Mouse (Mus musculus) liver, embryonic 15.5 days (tissue): Measurements from ENCODE around the gene Pin1rt1. TPM values are rescaled to one million over a fixed set of nuclear protein-coding genes. Genes with fewer than 3 reads are reported as not detected.

Source experiments
- ATAC-seq: fragments of 200-750 bp; cut with Nextera tagmentation; 2 replicates; pipeline ENCODE4 v1.8.0; 2017; ENCODE audit warnings: moderate number of reproducible peaks, mild to moderate bottlenecking, moderate library complexity; ENCODE audit not compliant: insufficient read depth
- H3K27ac ChIP-seq: fragments of 300-500 bp; sonication (generic); replicated peaks from 2 replicates; pipeline ENCODE4 v1.5.1; 2015; ENCODE audit warnings: mild to moderate bottlenecking, inconsistent platforms
- H3K27me3 ChIP-seq: fragments of 300-500 bp; sonication (generic); 2 replicates; pipeline ENCODE4 v1.6.1; 2015; ENCODE audit warnings: mild to moderate bottlenecking, inconsistent platforms
- H3K36me3 ChIP-seq: fragments of 300-500 bp; sonication (generic); replicated peaks from 2 replicates; pipeline ENCODE4 v1.6.1; 2015; ENCODE audit warnings: moderate library complexity, mild to moderate bottlenecking, inconsistent platforms
- H3K4me1 ChIP-seq: fragments of 300-500 bp; sonication (generic); replicated peaks from 2 replicates; pipeline ENCODE4 v1.6.1; 2015; ENCODE audit warnings: inconsistent platforms
- H3K4me2 ChIP-seq: fragments of 300-500 bp; sonication (generic); 2 replicates; pipeline ENCODE4 v1.6.1; 2015; ENCODE audit warnings: moderate library complexity, mild to moderate bottlenecking, inconsistent platforms
- H3K4me3 ChIP-seq: fragments of 300-500 bp; sonication (generic); replicated peaks from 2 replicates; pipeline ENCODE4 v1.5.1; 2015; ENCODE audit warnings: mild to moderate bottlenecking, inconsistent platforms
- H3K9ac ChIP-seq: fragments of 300-500 bp; sonication (generic); 2 replicates; pipeline ENCODE4 v1.6.1; 2015; ENCODE audit warnings: moderate library complexity, mild to moderate bottlenecking, inconsistent platforms
- H3K9me3 ChIP-seq: fragments of 300-500 bp; sonication (generic); replicated peaks from 2 replicates; pipeline ENCODE4 v1.6.1; 2016; ENCODE audit warnings: inconsistent platforms
- WGBS: fragments of 180-500 bp; shearing (Covaris S2); methylation state at CpG from one replicate; pipeline ENCODE4 v1.1.7; 2015; ENCODE audit warnings: mixed read lengths; ENCODE audit not compliant: insufficient replicate concordance; 5-methylcytosine and 5-hydroxymethylcytosine counted together
- polyA plus RNA-seq: library from polyadenylated mRNA; unstranded; fragments of >200 nt; fragmentation: Nextera tagmentation; extraction: Ambion mirVana; gene quantifications from 2 replicates; pipeline ENCODE4 v1.2.1, GENCODE M21; 2015

Gene Pin1rt1
- polyA plus RNA-seq, 1 experiment from 2014 or later, result not detected

- H3K9ac ChIP-seq, result no peak overlapping the region
- H3K4me2 ChIP-seq, result peak overlapping the region; percentile 76
- H3K36me3 ChIP-seq, result no peaks in the 10 kb centered on the region
- 0 out of 2 replicates have a peak, but pooled peaks cover 4% of the 10 kb centered on the region for H3K4me1 ChIP-seq
- no peak overlapping the region for H3K27ac ChIP-seq
- no peaks in the 10 kb centered on the region for H3K9me3 ChIP-seq
- WGBS, result 48% methylated on average over 7 of the region's 7 CpGs
- H3K4me3 ChIP-seq, result peak overlapping the region; percentile 63
- peaks cover 45% of the 10 kb centered on the region for H3K27me3 ChIP-seq
- no peak for ATAC-seq
Observed at GRCm38 (mm10) chr2:104741015-104741758, 25.0 kb upstream of the Pin1rt1 start.

DNA sequence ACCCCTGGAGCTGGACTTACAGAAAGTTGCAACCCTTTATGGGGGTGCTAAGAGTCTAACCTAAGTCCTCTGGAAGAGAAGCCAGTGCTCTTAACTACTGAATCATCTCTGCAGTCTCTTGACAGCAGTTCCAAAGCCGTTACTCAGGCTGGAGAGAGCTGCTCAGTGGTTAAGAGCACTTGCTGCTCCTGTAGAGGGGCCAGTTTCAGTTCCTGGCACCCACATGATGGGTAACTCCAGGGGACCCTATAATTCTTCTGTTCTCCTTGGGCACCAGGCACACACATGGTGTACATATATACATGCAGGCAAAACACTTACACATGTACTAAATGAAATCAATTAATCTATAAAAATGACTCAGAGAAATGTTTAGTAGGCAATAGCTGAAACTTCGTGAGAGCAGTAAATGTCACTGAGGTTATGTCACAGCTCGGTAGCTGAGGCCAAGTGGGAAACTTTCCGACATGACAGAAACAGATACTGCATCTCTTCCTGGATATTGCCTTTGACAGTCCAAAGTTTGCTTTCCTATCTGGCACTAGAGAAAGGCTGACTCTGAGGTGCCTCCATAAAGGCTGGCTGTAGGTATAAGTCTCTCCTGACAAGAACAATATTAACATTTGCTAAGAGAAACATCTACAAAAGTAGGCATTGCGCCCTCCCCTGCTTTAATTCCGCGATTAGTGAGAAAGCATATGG lies 24.2 kb upstream of the Pin1rt1 start:
- no peaks in the 10 kb centered on the region for H3K9me3 ChIP-seq
- 64% methylated on average over 7 of the region's 7 CpGs for WGBS
- no peak for ATAC-seq
- no peak overlapping the region for H3K27ac ChIP-seq
- H3K4me3 ChIP-seq, result no peak overlapping the region; the same call in 1 of the 2 replicates
- H3K27me3 ChIP-seq, result peaks cover 45% of the 10 kb centered on the region
- 0 out of 2 replicates have a peak, but pooled peaks cover 6% of the 10 kb centered on the region for H3K4me1 ChIP-seq
- no peak overlapping the region for H3K9ac ChIP-seq
- H3K36me3 ChIP-seq, result no peaks in the 10 kb centered on the region
- peak overlapping the region; percentile 76 for H3K4me2 ChIP-seq

DNA sequence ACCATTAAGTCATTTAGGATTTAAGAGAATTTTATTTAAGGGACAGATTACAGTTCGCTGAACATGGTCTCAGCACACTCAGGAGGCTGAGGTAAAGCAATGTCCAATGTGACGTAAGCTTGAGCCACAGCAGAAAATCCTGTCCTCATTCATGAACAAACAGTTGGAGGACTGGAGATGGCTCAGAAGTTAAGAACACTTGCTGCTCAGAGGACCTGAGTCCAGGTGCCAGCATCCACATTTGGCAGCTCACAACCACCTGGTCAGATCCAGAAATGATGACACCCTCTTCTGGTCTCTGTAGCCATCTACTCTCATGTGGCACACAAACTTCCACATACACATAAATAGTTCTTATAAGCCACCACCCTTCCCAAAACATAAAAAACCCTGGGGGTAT lies 23.5 kb upstream of the Pin1rt1 start:
- Histone ChIP-seq H3K4me2 (no peak overlapping the region), H3K27me3 (peaks cover 40% of the 10 kb centered on the region), H3K27ac (no peak overlapping the region), H3K4me1 (0 out of 2 replicates have a peak, but pooled peaks cover 6% of the 10 kb centered on the region), H3K9me3 (no peaks in the 10 kb centered on the region), H3K9ac (no peak overlapping the region), H3K36me3 (no peaks in the 10 kb centered on the region), H3K4me3 (no peak overlapping the region)
- 64% methylated on average over 2 of the region's 2 CpGs for WGBS
- no peak for ATAC-seq

DNA sequence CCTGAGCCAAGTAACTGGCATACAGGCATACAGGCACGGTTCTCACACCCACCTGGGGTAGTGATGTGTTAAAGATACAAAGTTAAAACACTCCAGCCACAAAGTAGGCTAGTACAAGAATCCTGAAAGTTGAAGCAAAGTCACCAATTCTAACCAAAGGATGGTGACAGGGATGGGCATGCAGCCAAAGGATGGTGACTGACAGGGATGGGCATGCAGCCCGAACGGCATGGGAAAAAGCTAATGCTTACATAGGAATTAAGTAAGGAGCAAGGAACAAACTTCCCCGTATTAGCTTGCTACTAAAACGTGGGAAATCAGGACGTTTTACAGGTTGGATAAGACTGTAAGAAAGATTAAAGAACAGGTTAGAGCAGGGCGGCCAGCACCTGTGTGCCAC lies 20.1 kb upstream of the Pin1rt1 start:
- Histone ChIP-seq H3K9me3 (no peaks in the 10 kb centered on the region), H3K4me1 (0 out of 2 replicates have a peak, but pooled peaks cover 3% of the 10 kb centered on the region), H3K4me3 (no peak overlapping the region), H3K9ac (no peak overlapping the region), H3K4me2 (no peak overlapping the region), H3K27ac (no peak overlapping the region), H3K27me3 (peaks cover 8% of the 10 kb centered on the region), H3K36me3 (no peaks in the 10 kb centered on the region)
- 58% methylated on average over 7 of the region's 7 CpGs for WGBS
- ATAC-seq, result no peak

- Histone ChIP-seq H3K4me3 (no peak overlapping the region), H3K4me1 (0 out of 2 replicates have a peak, but pooled peaks cover 3% of the 10 kb centered on the region), H3K27ac (no peak overlapping the region; the same call in 1 of the 2 replicates), H3K36me3 (no peaks in the 10 kb centered on the region; the same call in 1 of the 2 replicates), H3K9ac (no peak overlapping the region), H3K4me2 (no peak overlapping the region; the same call in 1 of the 2 replicates), H3K27me3 (no peaks in the 10 kb centered on the region), H3K9me3 (no peaks in the 10 kb centered on the region)
- 48% methylated on average over 7 of the region's 7 CpGs for WGBS
- ATAC-seq, result no peak
Observed at GRCm38 (mm10) chr2:104732562-104733256, 16.5 kb upstream of the Pin1rt1 start.

DNA sequence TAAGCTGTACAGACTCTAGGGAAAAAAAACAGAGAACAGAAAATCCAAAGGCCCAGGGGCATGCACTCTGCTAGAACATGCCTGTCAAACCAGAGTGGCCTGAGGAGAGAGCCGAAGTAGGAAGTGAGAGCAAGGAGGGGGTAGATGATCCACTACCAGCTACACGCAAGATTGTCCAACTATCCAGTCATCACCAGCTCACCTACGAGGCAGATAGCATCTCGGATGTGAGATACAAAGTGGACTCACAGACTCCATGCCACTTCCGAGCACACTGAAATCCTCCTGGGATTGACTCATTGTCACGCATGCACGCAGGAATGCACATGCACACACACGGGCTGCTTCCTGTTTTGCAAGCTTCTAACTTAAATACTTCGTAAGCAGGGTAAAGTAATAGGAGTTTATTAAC lies 15.9 kb upstream of the Pin1rt1 start:
- Histone ChIP-seq H3K4me2 (peak overlapping the region; percentile 29; the same call in 1 of the 2 replicates), H3K4me1 (0 out of 2 replicates have a peak, but pooled peaks cover 3% of the 10 kb centered on the region), H3K9ac (no peak overlapping the region), H3K9me3 (no peaks in the 10 kb centered on the region), H3K36me3 (no peaks in the 10 kb centered on the region; the same call in 1 of the 2 replicates), H3K4me3 (no peak overlapping the region), H3K27ac (no peak overlapping the region), H3K27me3 (no peaks in the 10 kb centered on the region)
- WGBS, result 52% methylated on average over 9 of the region's 9 CpGs
- ATAC-seq, result no peak

GRCm38 (mm10) chr2:104727369-104727768 lies 11.2 kb upstream of the Pin1rt1 start:
- no peak for ATAC-seq
- 58% methylated on average over 1 of the region's 1 CpGs for WGBS

DNA sequence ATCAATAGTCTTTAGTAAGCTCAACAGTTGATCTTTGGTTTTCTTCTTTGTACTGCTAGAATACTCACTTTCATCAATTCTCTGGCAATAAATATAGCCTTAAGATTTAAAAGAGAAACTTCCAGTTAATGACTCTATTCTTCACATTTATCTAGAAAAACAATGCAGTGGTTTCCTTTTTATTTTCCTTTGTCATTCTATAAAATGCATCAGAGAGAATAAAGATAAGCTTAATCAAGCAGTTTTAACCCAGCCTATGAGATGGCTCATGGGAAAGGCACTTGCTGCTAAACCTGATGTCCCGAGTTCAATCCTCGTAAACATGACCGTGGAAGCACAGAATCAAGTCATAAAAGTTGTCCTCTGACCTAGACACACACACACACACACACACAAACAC lies 5.8 kb upstream of the Pin1rt1 start:
- H3K27ac ChIP-seq, result no peak overlapping the region

More at GRCm38 (mm10) chr2:104727369-104727768, 11.2 kb upstream of the Pin1rt1 start:
- H3K27me3 ChIP-seq, result no peaks in the 10 kb centered on the region
- no peaks in the 10 kb centered on the region; the same call in 1 of the 2 replicates for H3K36me3 ChIP-seq
- H3K4me2 ChIP-seq, result no peak overlapping the region
- no peaks in the 10 kb centered on the region for H3K4me1 ChIP-seq
- no peak overlapping the region for H3K9ac ChIP-seq
- H3K27ac ChIP-seq, result no peak overlapping the region
- no peak overlapping the region for H3K4me3 ChIP-seq
- H3K9me3 ChIP-seq, result no peaks in the 10 kb centered on the region

DNA sequence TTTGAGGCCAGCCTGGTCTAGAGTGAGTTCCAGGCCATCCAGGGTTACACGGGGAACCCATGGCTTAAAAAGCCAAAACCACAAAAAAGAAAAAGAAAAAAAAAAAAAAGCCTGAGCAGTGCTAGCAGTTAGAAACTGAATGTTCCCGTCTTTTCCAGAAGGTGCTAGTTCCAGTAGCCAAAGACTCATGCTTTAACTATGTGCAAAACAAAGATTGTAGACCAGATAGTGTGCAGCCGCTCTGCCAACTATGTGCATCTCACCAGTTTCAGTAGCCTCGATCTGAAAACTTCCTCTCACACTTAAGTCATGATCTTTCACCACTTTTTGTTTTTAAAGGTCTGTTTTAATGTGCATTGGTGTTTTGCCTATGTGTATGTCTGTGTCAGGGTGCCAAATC lies 1.6 kb upstream of the Pin1rt1 start:
- Histone ChIP-seq H3K27ac (no peak overlapping the region), H3K9me3 (no peaks in the 10 kb centered on the region), H3K9ac (no peak overlapping the region), H3K4me2 (no peak overlapping the region), H3K4me3 (no peak overlapping the region), H3K4me1 (peaks cover under 1% of the 10 kb centered on the region; the same call in 1 of the 2 replicates), H3K27me3 (peaks cover 11% of the 10 kb centered on the region), H3K36me3 (no peaks in the 10 kb centered on the region)
- whole genome bisulfite sequencing, result 43% methylated on average over 4 of the region's 4 CpGs
- ATAC-seq, result no peak

More for the DNA sequence above, 5.8 kb upstream of the Pin1rt1 start:
- Histone ChIP-seq H3K4me1 (no peaks in the 10 kb centered on the region; the same call in 1 of the 2 replicates), H3K4me3 (no peak overlapping the region), H3K9me3 (no peaks in the 10 kb centered on the region), H3K36me3 (no peaks in the 10 kb centered on the region), H3K9ac (no peak overlapping the region), H3K4me2 (no peak overlapping the region), H3K27me3 (no peaks in the 10 kb centered on the region)
- ATAC-seq, result no peak
- WGBS, result 58% methylated on average over 3 of the region's 3 CpGs

DNA sequence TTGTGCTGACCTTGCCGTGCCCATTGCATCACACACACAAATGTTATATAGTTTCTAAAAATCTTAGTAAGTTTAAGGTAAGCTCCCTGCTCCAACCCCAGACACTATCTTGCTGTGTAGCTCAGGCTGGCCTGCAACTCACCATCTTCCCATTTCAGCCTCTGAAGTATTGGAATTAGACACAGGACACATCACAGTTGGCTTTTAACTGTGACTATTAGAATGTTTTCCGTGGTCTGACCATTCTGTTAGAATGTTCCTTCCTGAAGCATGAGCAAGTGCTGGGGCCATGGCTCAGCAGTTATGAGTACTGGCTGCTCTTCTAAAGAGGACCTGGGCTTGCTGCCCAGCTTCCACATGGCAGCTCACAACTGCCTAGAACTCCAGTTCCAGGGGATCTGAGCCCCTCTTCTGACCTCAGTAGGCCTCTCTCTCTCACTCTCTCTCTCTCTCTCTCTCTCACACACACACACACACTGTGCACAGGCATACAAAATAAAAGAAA lies 1.1 kb upstream of the Pin1rt1 start:
- H3K9ac ChIP-seq, result no peak overlapping the region
- no peak overlapping the region for H3K27ac ChIP-seq
- H3K4me1 ChIP-seq, result peaks cover 6% of the 10 kb centered on the region; the same call in 1 of the 2 replicates
- H3K4me2 ChIP-seq, result no peak overlapping the region
- no peak overlapping the region for H3K4me3 ChIP-seq
- H3K9me3 ChIP-seq, result no peaks in the 10 kb centered on the region
- WGBS, result 67% methylated on average over 2 of the region's 2 CpGs
- ATAC-seq, result no peak
- H3K27me3 ChIP-seq, result peaks cover 16% of the 10 kb centered on the region
- H3K36me3 ChIP-seq, result no peaks in the 10 kb centered on the region
